Mouse (Mus musculus) heart, postnatal 0 days (tissue): ENCODE measurements around the gene Rnasek.

Experiments
- CTCF ChIP-seq: IDR thresholded peaks from 2 replicates; pipeline ENCODE4 v1.5.1; 2016; ENCODE audit warnings: antibody characterized with exemption, control low read depth, low read depth
- EP300 ChIP-seq: IDR thresholded peaks from 2 replicates; pipeline ENCODE4 v1.6.1; 2016; ENCODE audit warnings: antibody characterized with exemption, low read depth

- TF ChIP-seq CTCF (no peak), EP300 (no peak)
Measured at GRCm38 (mm10) chr11:70214856-70215209, 24.8 kb downstream of the Rnasek start.
